Mouse (Mus musculus) cortical plate, adult 2 months (tissue): ENCODE results near the gene Podnl1. TPM values are rescaled to one million over a fixed set of nuclear protein-coding genes. Genes with fewer than 3 reads are reported as not detected.

Source experiments
- H3K27ac ChIP-seq: fragments of 200-500 bp; 2 replicates; pipeline ENCODE4 v1.5.1; 2012; ENCODE audit warnings: low read length, control low read depth, inconsistent platforms; ENCODE audit not compliant: insufficient read depth
- H3K4me1 ChIP-seq: fragments of 200-500 bp; 2 replicates; pipeline ENCODE4 v1.6.1; 2011; ENCODE audit warnings: low read length; ENCODE audit not compliant: control insufficient read depth, insufficient read depth
- H3K4me3 ChIP-seq: fragments of 200-500 bp; 2 replicates; pipeline ENCODE4 v1.5.1; 2011; ENCODE audit warnings: mild to moderate bottlenecking, low read length, control low read depth; ENCODE audit not compliant: insufficient read depth
- CTCF ChIP-seq: fragments of 200-500 bp; IDR thresholded peaks from 2 replicates; pipeline ENCODE4 v1.5.1; 2011; ENCODE audit warnings: mild to moderate bottlenecking, control low read depth, low read length; ENCODE audit not compliant: insufficient read depth; ENCODE audit errors: extremely low read depth
- POLR2A ChIP-seq: fragments of 200-500 bp; IDR thresholded peaks from 2 replicates; pipeline ENCODE4 v1.6.1; 2011; ENCODE audit warnings: mild to moderate bottlenecking, low read length, control low read depth; ENCODE audit not compliant: insufficient read depth; ENCODE audit errors: extremely low read depth
- polyA plus RNA-seq: library from polyadenylated mRNA; depleted of rRNA; stranded (reverse); fragments of >200 nt; gene quantifications from 2 replicates; pipeline ENCODE4 v1.2.3, GENCODE M21; 2012; rRNA removed

The Podnl1 gene
- polyA plus RNA-seq, 1 experiment: not detected

DNA sequence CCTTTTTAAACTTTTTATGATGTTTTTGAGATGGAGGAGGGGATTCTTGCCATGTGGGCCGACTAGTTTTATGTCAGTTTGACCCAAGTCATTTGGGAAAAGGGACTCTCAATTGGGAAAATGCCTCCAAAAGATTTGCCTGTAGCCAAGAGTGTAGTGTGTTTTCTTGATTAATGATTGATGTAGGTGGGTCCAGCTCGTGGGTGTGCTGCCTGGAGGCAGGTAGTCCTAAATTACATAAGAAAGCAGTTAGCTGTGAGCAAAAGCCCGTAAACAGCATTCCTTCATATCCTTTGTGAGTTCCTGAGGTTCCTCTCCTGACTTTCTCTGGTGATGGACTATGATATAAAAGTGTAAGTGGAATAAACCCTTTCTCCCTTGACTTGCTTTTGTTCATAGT is 23.4 kb downstream of the Podnl1 start:
- Histone ChIP-seq H3K4me1 (peaks cover 5% of the 10 kb centered on the region), H3K27ac (no peak overlapping the region), H3K4me3 (no peak overlapping the region)
- no peak for TF ChIP-seq CTCF
- no peak for TF ChIP-seq POLR2A

DNA sequence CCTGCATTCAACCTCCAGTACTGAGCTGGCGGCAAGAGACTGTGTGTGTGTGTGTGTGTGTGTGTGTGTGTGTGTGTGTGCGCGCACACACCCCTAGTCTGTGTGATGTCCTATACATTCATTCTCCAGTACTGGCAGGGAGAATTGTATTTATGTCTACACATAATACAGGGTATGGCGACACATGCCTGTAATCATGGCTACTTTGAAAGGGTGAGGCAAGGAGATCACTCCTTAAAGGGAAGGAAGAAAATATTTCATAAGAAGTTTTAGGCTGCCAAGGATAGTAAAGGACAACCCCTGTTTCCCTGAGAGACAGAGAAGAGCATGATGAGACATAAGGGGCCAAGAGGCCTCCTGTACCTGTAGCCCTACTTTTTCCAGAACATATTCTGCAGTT is 31.8 kb downstream of the Podnl1 start:
- no peak overlapping the region for H3K27ac ChIP-seq
- H3K4me3 ChIP-seq: no peak overlapping the region
- TF ChIP-seq POLR2A: no peak
- no peak for TF ChIP-seq CTCF
- no peaks in the 10 kb centered on the region for H3K4me1 ChIP-seq

DNA sequence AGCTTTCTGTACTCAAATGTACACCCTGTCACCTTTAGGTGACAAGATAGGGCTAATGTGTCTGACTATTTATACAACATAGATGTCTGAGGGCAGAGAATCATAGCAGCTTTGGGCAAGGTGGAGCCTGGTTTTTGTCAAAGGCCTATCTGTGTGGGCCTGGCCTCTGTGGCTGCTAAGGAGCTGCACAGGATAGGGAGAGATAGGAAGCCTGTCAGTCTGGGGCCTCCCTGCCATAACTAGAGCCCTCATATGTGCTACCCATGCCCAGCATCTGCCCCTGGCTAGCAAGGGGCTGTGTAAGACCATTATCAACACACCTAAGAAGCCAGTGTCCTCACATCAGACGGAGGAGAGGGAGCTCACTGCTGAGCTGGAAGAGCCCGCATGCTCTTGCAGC is 41.9 kb downstream of the Podnl1 start:
- no peaks in the 10 kb centered on the region for H3K4me1 ChIP-seq
- H3K27ac ChIP-seq: no peak overlapping the region
- TF ChIP-seq CTCF (no peak), POLR2A (no peak)
- H3K4me3 ChIP-seq: no peak overlapping the region

DNA sequence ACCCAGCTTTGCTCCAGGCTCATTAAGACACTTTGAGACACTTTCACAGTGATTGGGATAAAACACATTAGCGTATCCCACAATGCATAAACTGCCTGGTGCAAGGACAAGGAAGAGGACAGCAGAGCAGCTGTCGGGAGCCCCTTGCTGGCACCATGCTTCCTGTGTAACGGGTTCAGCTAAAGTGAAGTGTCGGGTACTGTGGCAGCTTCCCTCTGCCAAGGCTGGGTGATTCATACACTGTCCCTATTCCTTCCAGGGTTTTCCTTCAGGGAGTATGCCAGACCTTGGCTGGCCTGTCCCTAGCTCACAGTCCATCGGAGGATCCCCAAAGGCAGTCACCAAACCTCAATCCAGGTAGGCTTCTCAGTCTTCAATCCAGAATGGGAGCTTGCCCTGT is 44.3 kb downstream of the Podnl1 start:
- H3K4me3 ChIP-seq: no peak overlapping the region
- H3K4me1 ChIP-seq: no peaks in the 10 kb centered on the region
- H3K27ac ChIP-seq: no peak overlapping the region
- TF ChIP-seq CTCF (no peak), POLR2A (no peak)

DNA sequence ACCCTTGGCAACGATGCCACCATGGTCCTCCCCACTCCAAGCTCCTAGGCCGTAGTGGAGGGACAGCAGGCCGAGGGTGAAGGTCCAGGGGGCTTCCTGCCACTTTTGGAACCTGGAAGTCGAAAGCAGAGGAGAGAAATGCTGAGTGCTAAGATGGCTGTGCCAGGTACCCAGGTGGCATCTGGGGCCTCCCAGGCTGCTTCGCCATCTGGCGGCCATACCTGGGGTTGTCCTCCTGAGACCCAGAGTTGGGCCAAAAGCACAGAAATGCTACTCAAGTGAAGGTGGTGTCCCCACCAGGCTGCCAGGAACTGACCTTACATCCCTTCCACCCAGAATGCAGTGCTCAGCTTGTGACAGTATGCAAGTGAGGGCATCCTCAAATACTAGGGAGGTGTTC is 48.1 kb downstream of the Podnl1 start:
- Histone ChIP-seq H3K27ac (no peak overlapping the region), H3K4me3 (no peak overlapping the region), H3K4me1 (no peaks in the 10 kb centered on the region)
- no peak for TF ChIP-seq CTCF
- no peak for TF ChIP-seq POLR2A

DNA sequence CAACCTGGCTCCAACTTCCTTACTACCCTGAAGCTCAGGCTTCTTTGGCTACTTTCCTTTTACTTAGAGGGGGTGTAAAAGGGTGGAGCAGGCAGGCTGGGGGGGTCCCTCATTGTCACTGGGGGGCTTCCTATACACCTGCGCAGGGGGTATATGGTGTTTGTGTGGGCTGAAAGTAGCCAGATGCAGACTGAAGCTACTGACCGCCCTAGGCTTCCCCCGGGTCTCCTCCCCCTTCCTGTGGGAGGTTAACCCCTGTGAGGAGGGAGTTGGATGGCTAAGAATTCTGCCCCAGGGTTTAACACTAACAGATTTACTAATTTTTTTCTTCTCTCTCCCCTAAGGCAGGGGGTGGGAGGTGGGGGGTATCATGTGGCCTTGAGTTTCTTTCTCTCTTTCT is 50.8 kb downstream of the Podnl1 start:
- Histone ChIP-seq H3K4me1 (peaks cover 2% of the 10 kb centered on the region), H3K4me3 (no peak overlapping the region), H3K27ac (no peak overlapping the region)
- TF ChIP-seq POLR2A: no peak
- TF ChIP-seq CTCF: no peak

DNA sequence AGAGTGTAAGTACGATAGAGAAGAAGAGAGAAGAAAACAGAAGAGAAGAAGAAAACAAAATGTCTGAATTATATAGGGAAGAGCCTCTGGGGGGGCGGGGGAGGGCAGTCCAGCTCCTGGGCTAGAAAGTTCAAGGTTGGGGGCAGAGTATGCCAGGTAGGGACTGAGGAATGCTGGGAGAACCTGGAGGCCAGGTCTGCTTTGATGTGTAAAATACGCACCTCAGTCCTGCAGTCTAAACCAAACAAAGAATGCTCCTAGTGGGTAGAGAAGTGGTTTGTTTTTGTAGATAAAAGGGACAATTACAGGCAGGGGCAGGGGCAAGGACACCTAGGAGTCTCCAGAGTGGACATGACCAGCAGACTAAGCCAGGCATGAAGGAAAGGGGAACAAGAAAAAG is 51.6 kb downstream of the Podnl1 start:
- no peak overlapping the region for H3K4me3 ChIP-seq
- peaks cover 2% of the 10 kb centered on the region for H3K4me1 ChIP-seq
- H3K27ac ChIP-seq: no peak overlapping the region
- TF ChIP-seq POLR2A (no peak), CTCF (no peak)

DNA sequence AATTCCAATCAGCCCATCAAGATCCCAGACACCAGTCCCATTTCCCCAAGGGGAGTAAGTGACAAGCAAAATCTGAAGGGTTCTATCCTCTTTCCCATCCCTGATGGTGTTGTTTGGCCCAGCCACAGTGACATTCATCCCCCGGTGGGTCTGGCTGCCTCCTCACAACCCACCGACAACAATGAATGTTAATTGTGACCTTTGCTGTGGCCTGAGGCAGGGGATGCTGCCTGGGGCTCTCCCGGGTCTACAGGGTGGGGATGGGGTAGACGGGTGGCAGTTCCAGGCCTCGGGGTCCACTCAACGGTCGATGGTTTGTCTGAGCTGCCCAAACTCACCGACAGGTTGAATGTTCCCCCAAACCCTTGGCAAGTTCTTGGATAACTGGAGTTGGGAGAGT is 52.8 kb downstream of the Podnl1 start:
- Histone ChIP-seq H3K4me1 (peaks cover 2% of the 10 kb centered on the region), H3K4me3 (no peak overlapping the region), H3K27ac (no peak overlapping the region)
- TF ChIP-seq POLR2A: no peak
- TF ChIP-seq CTCF: no peak

DNA sequence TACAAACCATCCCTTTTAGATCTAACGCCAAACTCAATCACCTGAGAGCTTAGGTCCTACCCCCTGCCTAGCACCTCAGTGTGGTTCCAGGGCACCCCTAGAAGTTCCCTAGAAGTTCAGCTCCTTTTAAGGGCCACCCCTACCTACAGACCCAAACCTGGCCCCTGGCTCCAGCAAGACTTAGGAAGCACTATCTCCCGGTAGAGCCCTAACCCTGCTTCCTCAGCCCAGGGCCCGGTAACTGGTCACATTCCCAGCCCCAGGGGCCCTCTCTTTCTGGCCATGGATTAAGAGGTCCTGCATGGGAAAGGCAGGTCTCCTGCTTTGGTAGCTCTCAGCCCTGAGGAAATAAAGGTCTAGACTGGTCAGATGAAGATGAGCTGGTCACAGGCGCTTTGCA is 54.2 kb downstream of the Podnl1 start:
- peaks cover 2% of the 10 kb centered on the region for H3K4me1 ChIP-seq
- H3K4me3 ChIP-seq: no peak overlapping the region
- TF ChIP-seq POLR2A: no peak
- TF ChIP-seq CTCF: no peak
- no peak overlapping the region for H3K27ac ChIP-seq

DNA sequence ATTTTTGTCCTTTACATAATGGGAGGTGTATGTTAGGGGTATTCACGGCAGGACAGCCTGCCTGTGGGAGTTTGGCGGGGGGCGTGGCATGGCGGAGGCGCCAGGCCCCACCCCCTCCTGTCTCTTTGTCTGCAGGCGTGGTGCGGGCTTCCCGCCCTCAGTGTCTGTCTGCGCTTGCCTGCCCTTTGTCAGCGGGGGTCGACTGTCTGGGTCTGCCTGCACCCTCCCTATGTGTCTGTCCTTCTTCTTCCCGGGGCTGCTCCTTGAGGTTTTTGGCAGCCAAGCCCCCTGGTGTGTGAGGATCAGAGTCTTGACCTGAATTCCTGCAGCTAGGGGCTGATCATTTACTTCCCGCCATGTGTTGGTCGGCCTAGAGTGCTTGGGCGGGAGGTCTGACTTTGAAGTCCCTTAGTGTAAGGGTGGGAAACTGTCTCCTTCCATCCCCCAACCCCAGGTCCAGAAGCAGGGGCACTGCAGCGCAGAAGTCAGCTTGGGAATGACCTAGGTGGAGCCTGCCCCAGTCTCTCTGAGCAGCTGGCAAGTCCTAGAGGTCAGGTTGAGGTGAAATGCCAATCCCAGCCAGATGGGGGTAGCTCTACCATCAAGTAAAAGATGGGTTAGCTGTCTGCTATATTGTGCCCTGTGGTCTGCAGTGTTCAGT is 54.9 kb downstream of the Podnl1 start:
- TF ChIP-seq POLR2A: no peak
- no peak for TF ChIP-seq CTCF
- H3K27ac ChIP-seq: no peak overlapping the region
- peaks cover 2% of the 10 kb centered on the region for H3K4me1 ChIP-seq
- H3K4me3 ChIP-seq: no peak overlapping the region

Other genes starting within 250 kb of the Podnl1 start
- 236 and 241 TPM in 2 replicates for gene Adgrl1, start 225.9 kb upstream of the Podnl1 start, polyA plus RNA-seq
- 0.52 and 0.62 TPM in 2 replicates for gene Gm10644, start 170.8 kb upstream of the Podnl1 start, polyA plus RNA-seq
- gene Asf1b, start 170.5 kb upstream of the Podnl1 start, polyA plus RNA-seq: 1.2 and 1.4 TPM in 2 replicates
- 181 and 183 TPM in 2 replicates for gene Prkaca, start 153.0 kb upstream of the Podnl1 start, polyA plus RNA-seq
- gene Samd1, start 128.3 kb upstream of the Podnl1 start, polyA plus RNA-seq: 42.4 and 48.4 TPM in 2 replicates
- gene 1700067K01Rik, start 124.5 kb upstream of the Podnl1 start, polyA plus RNA-seq: 0.13 and 0.21 TPM in 2 replicates
- gene 2210011C24Rik, start 113.8 kb upstream of the Podnl1 start, polyA plus RNA-seq: 0.87 and 1.4 TPM in 2 replicates
- gene Palm3, start 104.5 kb upstream of the Podnl1 start, polyA plus RNA-seq: 2.4 and 2.5 TPM in 2 replicates
- 0.33 and 0.40 TPM in 2 replicates for gene Il27ra, start 83.4 kb upstream of the Podnl1 start, polyA plus RNA-seq
- not detected in 2 replicates for gene Rln3, start 81.0 kb upstream of the Podnl1 start, polyA plus RNA-seq
- 3.6 and 3.7 TPM in 2 replicates for gene Gm10643, start 60.9 kb upstream of the Podnl1 start, polyA plus RNA-seq
- 28.0 and 29.5 TPM in 2 replicates for gene Rfx1, start 59.2 kb upstream of the Podnl1 start, polyA plus RNA-seq
- gene Dcaf15, start 21.2 kb upstream of the Podnl1 start, polyA plus RNA-seq: 29.9 and 33.2 TPM in 2 replicates
- gene Cc2d1a, start 21.9 kb downstream of the Podnl1 start, polyA plus RNA-seq: 38.0 and 42.3 TPM in 2 replicates
- 2.7 and 3.0 TPM in 2 replicates for gene 4930432K21Rik, start 22.0 kb downstream of the Podnl1 start, polyA plus RNA-seq
- gene Nanos3, start 59.2 kb downstream of the Podnl1 start, polyA plus RNA-seq: 1.8 and 3.6 TPM in 2 replicates
- 12.2 and 13.6 TPM in 2 replicates for gene Zswim4, start 111.1 kb downstream of the Podnl1 start, polyA plus RNA-seq
- 202 and 213 TPM in 2 replicates for gene D8Ertd738e, start 123.7 kb downstream of the Podnl1 start, polyA plus RNA-seq
- 25.0 and 25.2 TPM in 2 replicates for gene Mri1, start 131.3 kb downstream of the Podnl1 start, polyA plus RNA-seq
- 42.5 and 45.4 TPM in 2 replicates for gene Ccdc130, start 144.4 kb downstream of the Podnl1 start, polyA plus RNA-seq